Mouse (Mus musculus) lung, adult 2 months (tissue): ENCODE data around the gene Thra.
A peak's percentile ranks its signal among the peaks of the same experiment; 100 is the strongest.

Source experiments
- CTCF ChIP-seq: fragments of 200-500 bp; IDR thresholded peaks from 2 replicates; pipeline ENCODE4 v1.5.1; 2011; ENCODE audit warnings: mild to moderate bottlenecking, low read length, control low read depth; ENCODE audit not compliant: insufficient read depth
- POLR2A ChIP-seq: fragments of 200-500 bp; IDR thresholded peaks from 2 replicates; pipeline ENCODE4 v1.6.1; 2011; ENCODE audit warnings: low read depth, mild to moderate bottlenecking, control low read depth, low read length, borderline replicate concordance; ENCODE audit errors: extremely low read depth

- peak; percentile 56; the same call in 1 of the 2 replicates for TF ChIP-seq POLR2A
- TF ChIP-seq CTCF: peak; percentile 48
Measured at GRCm38 (mm10) chr11:98785772-98786281, 45.4 kb downstream of the Thra start.
